Mouse (Mus musculus) adrenal gland, adult 8-10 months (tissue): ENCODE measurements around the gene Tbc1d15. TPM values are rescaled to one million over a fixed set of nuclear protein-coding genes. Genes with fewer than 3 reads are reported as not detected.
A peak's percentile ranks its signal among the peaks of the same experiment; 100 is the strongest.

Experiments used
- DNase-seq: peaks from one replicate; pipeline ENCODE4 v3.0.0; 2022
- total RNA-seq, 4 experiments: library from RNA; stranded (reverse); gene quantifications; 2 replicates each; pipeline ENCODE4 v1.2.4; 2022

The Tbc1d15 gene
- 100 to 1,000 TPM in 1 of 4 experiments, 10 to 100 TPM in 3; 85.9 to 102 (median 92.8) TPM for total RNA-seq

DNA sequence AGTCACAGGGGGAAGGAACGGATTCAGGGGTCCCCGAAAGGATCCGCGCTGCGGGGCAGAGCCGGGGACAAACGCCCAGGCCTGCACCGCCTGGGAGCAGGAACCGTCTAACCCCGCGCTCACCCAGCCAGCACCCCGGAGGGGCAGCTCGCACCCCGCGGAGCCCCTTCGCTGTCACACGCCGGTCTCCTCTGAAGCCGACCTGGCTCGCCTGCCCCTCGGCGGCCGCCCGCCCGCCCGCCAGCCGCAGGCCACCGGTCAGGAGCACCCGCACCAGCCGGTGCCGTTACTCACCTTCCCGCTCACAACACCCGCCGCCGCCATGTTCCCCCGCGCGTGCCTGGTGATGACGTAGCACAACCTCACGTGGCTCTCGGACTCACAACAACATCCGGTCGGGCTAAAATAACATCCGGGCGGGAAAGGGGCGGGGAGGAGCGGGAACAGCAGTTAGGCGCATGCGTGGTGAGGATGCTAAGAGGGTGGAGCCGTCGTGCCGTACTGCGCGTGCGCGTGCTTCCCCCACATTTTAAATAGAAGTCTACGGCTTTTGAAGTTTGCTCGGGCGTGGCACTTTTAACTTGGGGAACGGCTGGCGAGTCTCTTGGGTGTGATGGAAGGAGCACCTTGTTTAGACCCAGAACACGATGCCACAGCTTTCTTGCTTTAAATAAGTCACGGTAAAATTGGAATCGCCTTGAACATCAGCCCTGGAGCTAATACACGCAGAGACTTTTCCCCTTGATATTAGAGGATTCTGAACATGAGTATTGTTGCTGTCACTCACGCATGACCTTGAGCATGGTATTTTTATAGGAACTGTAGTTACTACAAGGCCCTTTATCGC is at the start of gene Tbc1d15:
Tbc1d15 (minus strand) TSS at position 380 of the 847 bp plus-strand sequence.
- DNase-seq, result peak; percentile 98

DNA sequence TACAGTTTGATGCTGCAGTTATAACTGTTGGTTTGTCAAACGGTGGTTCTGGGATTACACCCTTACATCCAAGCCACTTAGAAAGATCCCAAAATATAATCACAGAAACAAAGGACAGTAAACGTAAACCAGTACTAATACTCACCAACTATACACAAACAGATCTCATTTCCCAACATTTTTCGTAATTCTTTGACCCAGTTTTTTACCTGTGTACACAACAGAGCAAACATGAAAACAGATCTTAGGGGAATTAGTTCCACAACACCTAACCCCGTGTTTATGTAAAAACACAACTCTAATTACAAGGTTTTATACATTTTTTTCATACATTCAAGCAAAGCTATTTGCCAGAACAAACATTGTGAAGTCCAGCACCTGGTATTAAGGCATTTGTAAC is 47.4 kb upstream of the Tbc1d15 start:
- DNase-seq, result no peak

DNA sequence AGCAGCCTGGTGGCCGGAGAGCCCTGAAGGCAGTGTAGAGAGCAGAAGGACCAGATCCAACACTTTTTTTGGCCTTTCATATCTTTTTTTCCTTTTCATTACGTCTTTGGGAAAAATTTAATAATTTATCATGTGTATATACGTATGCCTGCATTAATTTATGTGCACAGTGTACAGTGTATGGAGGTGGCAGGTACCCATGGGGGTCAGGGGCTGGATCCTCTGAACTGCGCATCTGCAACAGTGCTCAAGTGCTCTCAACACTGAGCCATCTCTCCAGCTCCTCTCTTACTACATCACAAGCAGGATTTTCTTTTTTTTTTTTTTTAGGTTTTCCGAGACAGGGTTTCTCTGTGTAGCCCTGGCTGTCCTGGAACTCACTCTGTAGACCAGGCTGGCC is 46.3 kb upstream of the Tbc1d15 start:
- DNase-seq, result no peak

GRCm38 (mm10) chr10:115296401-115296935 is 45.2 kb upstream of the Tbc1d15 start:
- no peak for DNase-seq

DNA sequence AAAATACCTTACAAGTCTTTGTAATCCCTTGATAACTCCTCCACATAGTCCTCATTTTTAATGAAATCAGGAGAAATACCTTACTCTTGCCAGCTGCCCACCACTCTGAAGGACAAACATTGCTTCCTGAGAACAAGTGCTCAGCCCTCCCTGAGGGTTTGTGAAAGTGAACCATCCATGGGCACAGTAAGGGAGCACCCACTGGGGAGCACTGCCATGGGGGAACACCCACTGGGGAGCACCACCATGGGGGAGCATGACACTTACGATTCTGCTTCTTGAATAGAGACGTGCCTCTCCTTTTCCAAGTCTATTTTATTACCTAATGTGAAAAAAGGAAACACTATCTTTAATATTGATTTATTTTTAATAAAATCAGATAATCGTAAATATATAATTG is 43.9 kb upstream of the Tbc1d15 start:
- no peak for DNase-seq

- no peak for DNase-seq
Measured at GRCm38 (mm10) chr10:115294715-115295114, 43.4 kb upstream of the Tbc1d15 start.

DNA sequence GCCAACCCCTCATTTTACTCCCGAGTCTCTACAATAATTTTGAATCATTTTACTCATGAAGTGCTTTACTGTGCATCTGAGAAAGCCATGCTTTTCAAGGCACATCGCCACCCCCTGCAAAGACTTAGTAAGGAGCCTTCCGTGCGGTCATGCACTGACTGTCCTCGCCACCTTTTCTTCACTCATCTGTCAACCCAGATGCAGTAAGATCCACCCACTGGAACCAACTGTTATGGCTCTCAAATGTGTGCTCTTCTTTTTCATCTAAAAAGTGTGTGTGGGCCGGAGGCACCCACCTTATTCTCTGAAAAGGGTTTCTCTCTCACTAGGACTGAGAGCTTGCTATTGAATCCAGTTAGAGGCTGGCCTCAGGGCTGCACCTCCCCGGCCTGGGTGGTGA is 42.7 kb upstream of the Tbc1d15 start:
- no peak for DNase-seq

GRCm38 (mm10) chr10:115290671-115291070 is 39.4 kb upstream of the Tbc1d15 start:
- DNase-seq, result no peak

DNA sequence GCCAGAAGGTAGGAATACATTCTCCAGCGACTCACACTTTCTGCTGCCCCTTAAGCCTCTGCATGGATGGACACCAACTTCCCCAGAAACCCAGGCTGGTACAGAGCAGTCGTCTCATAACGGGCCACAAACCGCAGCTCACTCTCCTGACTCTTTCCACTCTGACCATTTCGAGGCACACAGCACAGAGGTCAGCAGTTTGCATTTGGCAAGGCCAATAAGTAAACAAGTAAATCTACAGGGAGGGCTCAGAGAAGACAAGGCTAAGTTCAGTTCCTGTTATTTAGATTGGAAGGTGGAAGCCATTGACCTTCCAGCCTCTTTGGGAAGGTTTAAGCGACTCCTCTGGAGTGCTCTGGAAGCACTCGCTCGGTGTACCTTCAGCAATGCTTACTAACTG is 37.6 kb upstream of the Tbc1d15 start:
- no peak for DNase-seq

GRCm38 (mm10) chr10:115284170-115284569 is 32.9 kb upstream of the Tbc1d15 start:
- no peak for DNase-seq

DNA sequence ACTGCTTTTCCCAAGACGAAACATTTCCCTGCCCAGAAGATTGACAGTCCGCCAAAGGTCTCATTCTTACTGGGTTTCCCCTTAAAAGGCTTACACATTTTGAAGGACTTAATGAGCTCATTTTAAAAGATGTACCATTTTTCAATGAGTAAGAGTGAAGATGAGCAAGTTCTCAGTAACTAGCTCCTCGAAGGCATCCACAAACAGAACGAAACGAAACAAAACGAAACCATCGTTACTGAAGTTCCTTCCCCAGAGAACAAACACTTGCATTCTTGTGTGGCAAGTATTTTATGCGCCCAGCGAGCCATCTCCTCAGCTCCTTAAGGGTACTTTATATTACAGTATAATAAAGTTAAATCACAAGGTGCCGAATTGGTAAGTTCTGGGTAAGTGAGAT is 30.1 kb upstream of the Tbc1d15 start:
- no peak for DNase-seq

DNA sequence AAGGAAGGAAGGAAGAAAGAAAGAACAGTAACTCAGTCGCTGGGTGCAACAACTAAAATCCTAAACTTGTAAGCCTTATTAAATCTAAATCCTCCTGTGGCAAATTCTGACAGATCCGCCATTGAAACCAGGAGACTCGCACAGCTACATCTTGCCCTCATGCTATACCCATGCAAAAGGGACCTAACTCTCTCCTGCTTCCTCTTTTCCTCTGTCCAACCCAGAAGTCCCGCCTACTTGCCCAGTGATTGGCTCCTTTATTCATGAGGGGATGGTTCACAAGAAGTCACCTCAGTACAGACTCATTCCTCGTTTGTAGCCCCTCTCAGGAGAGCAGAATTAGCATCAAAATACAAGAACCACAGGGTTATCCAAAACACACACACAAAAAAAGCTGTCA is 20.4 kb upstream of the Tbc1d15 start:
- DNase-seq, result no peak

DNA sequence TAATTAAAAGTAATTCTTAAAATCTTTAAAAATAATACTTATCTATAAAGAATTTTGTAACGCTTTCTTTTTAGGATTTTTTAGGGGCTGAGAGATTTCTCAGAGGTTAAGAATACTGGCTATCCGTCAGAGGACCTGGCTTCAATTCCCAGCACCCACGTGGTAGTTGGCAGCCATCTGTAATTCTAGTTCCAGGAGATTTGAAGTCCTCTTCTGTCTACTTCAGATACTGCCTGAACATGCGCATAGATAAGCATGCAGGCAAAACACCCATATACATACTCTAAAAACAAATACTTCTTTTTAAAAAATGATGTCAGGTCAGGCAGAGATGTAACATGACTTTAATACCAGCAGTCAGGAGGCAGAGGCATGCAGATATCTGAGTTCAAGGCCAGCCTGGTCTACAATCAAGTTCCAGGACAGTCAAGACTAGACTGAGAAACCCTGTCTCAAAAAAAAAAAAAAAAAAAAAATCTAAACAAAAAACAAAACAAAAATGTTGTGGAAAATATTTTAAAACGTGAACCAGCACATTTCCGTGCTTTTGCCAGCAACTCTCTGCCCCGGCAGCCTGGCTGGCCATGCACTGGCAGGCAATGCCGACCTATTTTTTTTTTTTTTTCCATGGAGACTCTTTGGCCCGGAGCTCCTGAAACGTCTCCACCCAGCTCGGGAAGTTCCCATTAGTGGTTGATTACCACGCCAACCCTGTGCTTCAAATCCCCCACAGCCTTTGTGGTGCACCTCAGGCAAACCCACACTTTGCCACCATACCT is 19.5 kb upstream of the Tbc1d15 start:
- DNase-seq, result no peak

- no peak for DNase-seq
Measured at GRCm38 (mm10) chr10:115262926-115263562, 11.8 kb upstream of the Tbc1d15 start.

GRCm38 (mm10) chr10:115262261-115262660 is 11.0 kb upstream of the Tbc1d15 start:
- no peak for DNase-seq

- DNase-seq, result no peak
Measured at GRCm38 (mm10) chr10:115261428-115261827, 10.2 kb upstream of the Tbc1d15 start.

GRCm38 (mm10) chr10:115256162-115256561 is 4.9 kb upstream of the Tbc1d15 start:
- DNase-seq, result no peak

GRCm38 (mm10) chr10:115253521-115253920 is 2.3 kb upstream of the Tbc1d15 start:
- DNase-seq, result no peak

DNA sequence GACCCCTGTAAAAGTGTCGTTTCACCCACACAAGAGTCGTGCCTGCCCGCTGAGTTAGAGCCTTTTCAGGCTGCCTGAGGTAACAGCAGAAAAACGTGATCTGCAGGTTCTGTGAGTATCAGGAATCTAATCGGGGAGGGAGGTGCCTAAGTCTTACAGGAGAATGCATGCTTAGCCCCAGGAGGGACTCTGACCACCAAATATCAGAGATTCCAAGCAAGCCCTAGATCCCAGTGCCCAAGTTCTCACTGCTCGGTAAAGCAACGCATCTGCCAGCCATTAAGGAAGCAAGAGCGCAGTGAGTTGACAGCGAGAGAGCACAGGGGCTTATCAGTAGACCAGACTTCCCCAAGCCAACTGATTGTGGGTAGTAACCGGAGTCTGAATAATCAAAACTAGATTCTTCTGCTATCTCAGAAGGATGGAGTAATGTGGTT is 1.1 kb upstream of the Tbc1d15 start:
- DNase-seq, result no peak

DNA sequence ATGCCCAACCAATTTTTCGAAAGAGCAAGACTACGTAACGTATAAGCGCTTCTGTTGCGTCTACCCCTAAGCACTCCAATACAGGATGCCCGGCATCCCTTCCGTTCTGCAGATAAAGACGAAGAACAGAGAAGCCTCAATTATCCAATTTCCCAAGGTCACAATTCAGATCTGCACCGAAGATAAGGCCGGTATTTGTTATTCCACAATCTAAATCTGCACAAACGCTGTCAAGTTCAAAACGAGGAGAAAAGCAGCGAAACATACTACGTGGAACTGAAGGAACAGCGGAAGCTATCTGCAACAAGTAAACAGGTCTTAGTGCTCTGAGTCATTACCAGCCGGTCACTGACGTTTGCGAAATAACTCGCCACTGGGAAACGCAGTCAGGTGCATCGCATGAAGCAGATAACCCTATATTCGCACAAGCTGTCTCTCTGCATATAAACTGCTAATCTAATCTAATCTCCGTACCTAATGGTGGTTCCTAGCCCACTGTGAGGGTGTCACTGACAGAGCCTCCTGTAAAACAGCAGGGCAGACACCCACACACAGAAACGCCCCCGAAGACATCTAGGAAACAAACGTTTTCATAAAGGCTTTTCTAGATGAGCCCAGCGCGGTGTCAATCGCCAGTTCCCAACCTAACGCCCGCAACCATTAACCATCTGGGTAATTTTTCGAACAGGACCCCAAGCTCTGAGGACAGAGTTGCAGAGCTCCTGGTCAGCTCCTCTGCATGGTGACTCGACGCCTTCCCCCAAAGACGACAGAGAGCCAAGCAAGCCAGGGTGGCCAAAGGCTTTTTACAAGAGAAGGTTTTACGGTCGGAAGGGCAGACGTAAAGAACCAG is 806 bp downstream of the Tbc1d15 start:
- peak; percentile 31 for DNase-seq

DNA sequence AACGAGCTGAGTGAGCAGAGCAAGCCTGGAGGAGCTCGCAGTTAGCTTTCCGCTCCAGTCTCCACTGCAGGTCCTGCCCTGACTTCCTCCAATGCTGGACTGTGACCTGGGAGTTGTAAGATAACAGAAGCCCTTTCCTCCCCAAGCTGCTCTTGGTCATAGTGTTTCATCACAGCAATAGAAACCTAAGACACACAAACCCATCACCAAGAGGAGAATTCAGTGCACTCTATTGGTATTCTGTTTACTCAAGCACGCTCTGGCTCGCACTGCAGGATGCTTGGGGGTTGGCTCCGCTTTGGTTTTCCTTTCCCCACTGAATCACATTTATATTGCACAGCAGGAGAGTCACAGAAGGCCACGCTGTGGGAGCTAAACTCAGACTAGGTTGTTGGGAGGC is 3.2 kb downstream of the Tbc1d15 start:
- no peak for DNase-seq

DNA sequence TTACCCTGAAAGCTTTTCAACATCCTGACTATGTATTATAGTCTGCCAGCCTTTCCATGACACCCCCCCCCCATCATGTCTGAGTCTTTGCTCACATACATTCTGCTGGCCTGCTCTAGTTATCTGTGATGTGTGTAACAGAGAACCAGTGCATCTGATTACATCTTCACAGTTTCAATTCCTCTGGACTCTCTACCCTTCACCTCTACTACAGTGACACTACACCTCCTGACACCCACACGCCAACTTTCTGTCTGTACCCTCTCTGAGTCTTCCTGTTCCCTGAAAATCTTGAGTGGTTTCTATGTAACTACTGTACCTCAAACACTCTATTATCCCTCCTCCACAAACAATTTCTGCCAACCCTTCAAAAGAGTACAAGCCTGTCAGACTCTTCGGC is 5.8 kb downstream of the Tbc1d15 start:
- DNase-seq, result no peak
